Mouse (Mus musculus) heart, postnatal 0 days (tissue): ENCODE measurements around the gene Serping1.

Experiments used
- CTCF ChIP-seq: IDR thresholded peaks from 2 replicates; pipeline ENCODE4 v1.5.1; 2016; ENCODE audit warnings: antibody characterized with exemption, control low read depth, low read depth
- EP300 ChIP-seq: IDR thresholded peaks from 2 replicates; pipeline ENCODE4 v1.6.1; 2016; ENCODE audit warnings: antibody characterized with exemption, low read depth

GRCm38 (mm10) chr2:84741841-84742450 lies 33.3 kb downstream of the Serping1 start:
- no peak for TF ChIP-seq EP300
- no peak for TF ChIP-seq CTCF
